ENCODE assay signal across 25 mouse cellular contexts in the genomic region with DNA sequence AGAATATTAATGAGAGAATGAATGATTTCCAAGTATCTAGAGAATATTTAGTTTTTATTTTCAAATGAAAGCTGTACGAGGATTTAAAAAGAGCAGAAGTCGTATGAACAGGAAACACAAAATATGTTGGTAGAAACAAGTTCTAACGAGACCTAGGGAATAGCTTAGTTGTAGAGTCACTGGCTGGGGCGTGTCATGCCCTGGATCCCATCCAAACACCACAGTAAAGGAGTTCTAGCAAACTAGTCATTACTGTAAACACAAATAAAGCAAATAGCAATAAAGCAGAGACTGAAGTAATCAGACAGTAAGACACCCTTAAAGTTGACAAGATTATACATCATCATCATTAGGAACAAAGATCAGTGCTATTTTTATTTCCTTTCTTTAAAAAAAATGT.
A peak's percentile ranks its signal among the peaks of the same experiment; 100 is the strongest.
DNase-seq lines count a peak whose midpoint lies in the region; ATAC-seq lines count a peak whose summit lies in the region.
"Had no signal": no experiment of that assay in that cellular context is flagged by ENCODE, and none has a peak within 500 bp of the region (broad histone marks: within the 10 kb centered on the region; RNA-seq: fewer than 3 reads in every experiment).

No protein-coding gene starts in this region.

- no peak overlapping the region for H3K27ac ChIP-seq in forebrain, embryonic 14.5 days (ENCODE audit: low read depth, low read length)
- H3K27ac ChIP-seq: embryonic facial prominence, embryonic 12.5 days; forebrain, embryonic 10.5 days; forebrain, embryonic 15.5 days; heart, adult 2 months; heart, embryonic 15.5 days; hindbrain, embryonic 10.5 days; hindbrain, embryonic 14.5 days; intestine, embryonic 15.5 days had no signal

- intact Hi-C loops in heart, postnatal 36 days (cut with DNase I) = no loop called here

- no peaks in the 10 kb centered on the region for H3K4me1 ChIP-seq in forebrain, embryonic 14.5 days (ENCODE audit: control insufficient read depth, insufficient read depth, low read length)
- H3K4me1 ChIP-seq: embryonic facial prominence, embryonic 12.5 days; forebrain, embryonic 10.5 days; forebrain, embryonic 15.5 days; heart, embryonic 15.5 days; hindbrain, embryonic 10.5 days; intestine, embryonic 15.5 days had no signal

- H3K27me3 ChIP-seq in forebrain, embryonic 14.5 days (replicated peaks; ENCODE audit: control insufficient read depth, insufficient read depth, low read length) = no peaks in the 10 kb centered on the region
- H3K27me3 ChIP-seq: embryonic facial prominence, embryonic 12.5 days; forebrain, embryonic 15.5 days; heart, embryonic 15.5 days; intestine, embryonic 15.5 days had no signal

- no peak overlapping the region for H3K4me2 ChIP-seq in forebrain, embryonic 14.5 days (ENCODE audit: low read length)
- H3K4me2 ChIP-seq: embryonic facial prominence, embryonic 12.5 days; forebrain, embryonic 15.5 days; heart, embryonic 11.5 days; heart, embryonic 15.5 days; hindbrain, embryonic 14.5 days; intestine, embryonic 15.5 days had no signal

- no peaks in the 10 kb centered on the region for H3K36me3 ChIP-seq in forebrain, embryonic 14.5 days (ENCODE audit: control insufficient read depth, insufficient read depth, low read length)
- H3K36me3 ChIP-seq: embryonic facial prominence, embryonic 12.5 days; forebrain, embryonic 10.5 days; forebrain, embryonic 15.5 days; heart, embryonic 15.5 days; hindbrain, embryonic 10.5 days; intestine, embryonic 15.5 days had no signal

- peak; percentile 41 for DNase-seq in heart, adult 11 months
- DNase-seq in heart, postnatal 36 days = no peak
- DNase-seq in urinary bladder, postnatal 14 days (ENCODE audit: low spot score) = peak; percentile 71
- DNase-seq in urinary bladder, postnatal 4 days (ENCODE audit: low spot score in 2 of 2) = no peak
- peak; percentile 36 for DNase-seq in NIH3T3 (ENCODE audit: low read depth)
- no peak for DNase-seq in B cell, adult 2 months
- no peak for DNase-seq in forebrain, embryonic 14.5 days (ENCODE audit: low spot score)
- DNase-seq: adrenal gland, postnatal 36 days; cerebellum, adult 11 months; cerebellum, adult 8-10 months; cerebellum, postnatal 14 days; embryo, embryonic 11 days; gastrocnemius, postnatal 10 days; heart, adult 2 months; heart, postnatal 14 days had no signal

- 67% methylated on average over 4 of the region's 4 CpGs for WGBS in forebrain, embryonic 14.5 days

- no peak overlapping the region for H3K4me3 ChIP-seq in forebrain, embryonic 14.5 days (ENCODE audit: low read depth, low read length)
- H3K4me3 ChIP-seq: embryonic facial prominence, embryonic 12.5 days; forebrain, embryonic 10.5 days; forebrain, embryonic 15.5 days; heart, adult 2 months; heart, embryonic 15.5 days; hindbrain, embryonic 10.5 days; intestine, embryonic 15.5 days had no signal

- no peak for ATAC-seq in forebrain, embryonic 14.5 days
- ATAC-seq: activated CD4-positive, CD25-positive, alpha-beta regulatory T cell, adult 4 months; forebrain, embryonic 15.5 days; intestine, embryonic 15.5 days; Patski had no signal

- H3K9me3 ChIP-seq in forebrain, embryonic 14.5 days (replicated peaks; ENCODE audit: control insufficient read depth, low read length) = no peaks in the 10 kb centered on the region; the same call in 1 of the 2 replicates
- H3K9me3 ChIP-seq: embryonic facial prominence, embryonic 12.5 days; forebrain, embryonic 10.5 days; forebrain, embryonic 15.5 days; heart, embryonic 15.5 days; hindbrain, embryonic 10.5 days; intestine, embryonic 15.5 days had no signal

- no peak overlapping the region for H3K9ac ChIP-seq in forebrain, embryonic 14.5 days (ENCODE audit: low read length)
- H3K9ac ChIP-seq: embryonic facial prominence, embryonic 12.5 days; forebrain, embryonic 15.5 days; heart, embryonic 15.5 days; hindbrain, embryonic 14.5 days; intestine, embryonic 15.5 days had no signal

Comparison
In these comparisons a context has a peak if more than half of its experiments do, and no peak if none do; other contexts are left out.
1. DNase-seq: peak in heart, adult 11 months (single experiment), urinary bladder, postnatal 14 days (single experiment) and NIH3T3 (single experiment); none in heart, postnatal 36 days (0 of 2), urinary bladder, postnatal 4 days (0 of 2), B cell, adult 2 months (0 of 2) and forebrain, embryonic 14.5 days (single experiment).